Mouse (Mus musculus): ENCODE data around the gene Cnmd.

The Cnmd gene

GRCm38 (mm10) chr14:79645378-79645777 lies 16.6 kb downstream of the Cnmd start:
- no peak for DNase-seq (ENCODE audit: extremely low read depth, low read depth)

GRCm38 (mm10) chr14:79642063-79642462 lies 19.9 kb downstream of the Cnmd start:
- DNase-seq (ENCODE audit: extremely low read depth, low read depth) = no peak

- DNase-seq (ENCODE audit: extremely low read depth, low read depth) = no peak
These were observed 25.2 kb downstream of the Cnmd start for GRCm38 (mm10) chr14:79636814-79637213.

GRCm38 (mm10) chr14:79633196-79633595 lies 28.8 kb downstream of the Cnmd start:
- DNase-seq (ENCODE audit: extremely low read depth, low read depth) = no peak

GRCm38 (mm10) chr14:79632330-79632729 lies 29.6 kb downstream of the Cnmd start:
- no peak for DNase-seq (ENCODE audit: extremely low read depth, low read depth)

GRCm38 (mm10) chr14:79621143-79621542 lies 40.8 kb downstream of the Cnmd start:
- DNase-seq (ENCODE audit: extremely low read depth, low read depth) = no peak

DNA sequence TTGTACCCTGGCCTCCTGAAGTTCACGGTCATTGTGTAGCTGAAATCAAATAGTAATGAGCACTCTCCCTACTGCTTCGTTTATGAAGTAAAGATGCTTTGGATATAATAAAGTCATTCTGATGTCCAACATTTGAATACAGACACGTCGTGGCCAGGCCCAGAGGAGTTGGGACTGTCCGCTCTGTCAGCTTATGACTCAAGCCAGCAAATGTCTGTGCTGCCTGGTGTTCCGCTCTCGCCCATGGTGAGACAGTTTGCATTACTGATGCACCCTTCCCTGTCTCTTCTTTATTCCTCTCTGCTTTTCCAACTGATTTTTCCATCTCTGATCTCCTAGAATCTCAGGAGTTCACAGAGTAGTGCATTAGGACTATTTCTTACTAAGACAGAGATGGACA lies 42.2 kb downstream of the Cnmd start:
- DNase-seq (ENCODE audit: extremely low read depth, low read depth) = no peak

- no peak for DNase-seq (ENCODE audit: extremely low read depth, low read depth)
These were observed 44.7 kb downstream of the Cnmd start for GRCm38 (mm10) chr14:79617121-79617828.

GRCm38 (mm10) chr14:79608286-79608685 lies 53.7 kb downstream of the Cnmd start:
- DNase-seq (ENCODE audit: extremely low read depth, low read depth) = no peak

DNA sequence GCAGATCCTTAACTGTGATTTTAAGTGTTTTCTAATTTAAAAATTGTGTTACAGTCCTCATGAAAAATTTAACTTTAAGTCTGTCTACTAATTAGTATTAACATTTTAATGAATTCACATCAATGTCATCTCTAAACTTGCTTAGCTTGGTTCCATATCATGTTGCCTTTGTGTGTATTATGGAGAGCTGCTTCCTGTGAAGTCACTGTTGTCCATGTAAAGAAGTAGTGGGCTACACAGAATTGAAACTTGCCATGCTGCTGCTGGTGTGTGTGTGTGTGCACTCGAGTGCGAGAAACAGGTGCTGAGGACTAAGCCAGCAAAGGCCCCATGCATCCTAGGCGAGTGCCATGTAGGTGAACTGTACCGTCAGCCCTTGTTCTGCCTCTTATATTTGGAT lies 54.6 kb downstream of the Cnmd start:
- DNase-seq (ENCODE audit: extremely low read depth, low read depth) = no peak

DNA sequence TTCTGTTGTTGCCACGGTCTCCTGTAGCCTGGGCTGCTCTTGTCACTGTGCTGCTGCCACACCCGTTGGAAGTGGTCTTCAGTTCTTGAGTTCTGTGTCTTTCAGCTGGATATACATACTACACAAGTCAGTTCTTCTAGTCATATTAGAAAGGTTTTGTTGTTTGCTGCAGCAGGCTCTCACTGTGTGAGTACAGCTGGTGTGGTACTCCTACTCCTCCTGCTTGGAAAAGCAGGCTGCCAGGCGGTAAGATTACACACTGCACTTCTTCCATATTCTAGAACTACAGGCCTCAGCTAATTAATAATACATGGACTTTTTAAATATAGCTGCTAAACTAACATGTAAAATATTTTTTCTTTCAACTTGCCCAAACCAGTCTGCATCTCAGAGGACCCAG lies 55.1 kb downstream of the Cnmd start:
- no peak for DNase-seq (ENCODE audit: extremely low read depth, low read depth)

- DNase-seq (ENCODE audit: extremely low read depth, low read depth) = no peak
These were observed 55.6 kb downstream of the Cnmd start for GRCm38 (mm10) chr14:79606392-79606791.

DNA sequence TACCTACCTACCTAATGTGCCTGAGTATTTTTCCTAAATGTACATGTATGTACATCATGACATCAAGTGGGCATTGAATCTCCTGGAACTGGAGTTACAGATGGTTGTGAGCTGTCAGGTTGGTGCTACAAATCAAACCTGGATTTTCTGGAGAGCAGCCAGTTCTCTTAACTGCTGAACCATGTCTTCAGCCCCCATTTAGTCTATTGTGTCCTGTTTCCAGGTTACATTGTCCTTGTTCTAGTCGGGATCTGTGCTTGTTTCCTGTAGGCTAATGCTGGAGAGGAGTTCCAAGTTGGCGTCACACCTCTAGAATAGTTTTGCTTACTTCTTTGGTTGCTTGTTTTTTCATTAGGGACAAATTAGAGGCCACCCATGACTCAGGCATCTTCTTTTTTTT lies 56.1 kb downstream of the Cnmd start:
- no peak for DNase-seq (ENCODE audit: extremely low read depth, low read depth)

DNA sequence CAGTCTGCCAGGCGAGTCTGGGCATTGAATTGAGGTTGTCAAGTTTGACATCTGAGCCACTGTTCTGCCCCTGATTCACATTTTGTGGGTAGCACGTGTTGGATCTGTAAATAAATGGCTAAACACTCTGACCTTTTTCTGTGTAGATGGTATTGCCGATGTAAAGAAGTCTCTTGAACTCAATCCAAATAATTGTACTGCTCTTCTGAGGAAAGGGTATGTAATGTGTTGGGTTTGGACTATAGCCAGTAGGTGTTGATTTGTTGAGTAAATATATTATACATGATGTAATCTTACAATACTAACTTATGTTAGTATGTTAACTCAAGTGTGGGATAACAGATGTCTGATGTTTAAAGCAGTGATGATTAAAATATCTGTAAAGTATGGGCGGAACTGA lies 65.4 kb downstream of the Cnmd start:
- DNase-seq (ENCODE audit: extremely low read depth, low read depth) = no peak

DNA sequence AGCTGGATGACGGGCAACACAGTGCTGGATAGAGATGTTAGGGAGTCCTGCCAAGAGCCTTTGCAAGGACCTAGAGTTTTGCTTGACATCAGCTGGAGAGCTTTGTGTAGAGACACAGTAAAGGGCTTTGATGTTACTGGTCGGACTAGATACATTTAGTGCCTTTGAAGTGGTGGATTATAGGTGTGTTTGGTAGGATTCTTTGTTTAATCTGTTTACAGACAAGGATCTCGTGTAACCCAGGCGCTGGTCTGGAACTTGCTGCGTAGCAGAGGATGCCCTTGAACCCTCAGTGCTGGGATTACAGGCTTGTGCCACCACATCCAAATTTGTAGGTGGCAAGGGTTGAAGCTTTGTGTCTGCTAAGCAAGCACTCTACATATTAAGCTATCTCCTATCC lies 67.9 kb downstream of the Cnmd start:
- DNase-seq (ENCODE audit: extremely low read depth, low read depth) = no peak

GRCm38 (mm10) chr14:79591611-79592010 lies 70.4 kb downstream of the Cnmd start:
- no peak for DNase-seq (ENCODE audit: extremely low read depth, low read depth)

DNA sequence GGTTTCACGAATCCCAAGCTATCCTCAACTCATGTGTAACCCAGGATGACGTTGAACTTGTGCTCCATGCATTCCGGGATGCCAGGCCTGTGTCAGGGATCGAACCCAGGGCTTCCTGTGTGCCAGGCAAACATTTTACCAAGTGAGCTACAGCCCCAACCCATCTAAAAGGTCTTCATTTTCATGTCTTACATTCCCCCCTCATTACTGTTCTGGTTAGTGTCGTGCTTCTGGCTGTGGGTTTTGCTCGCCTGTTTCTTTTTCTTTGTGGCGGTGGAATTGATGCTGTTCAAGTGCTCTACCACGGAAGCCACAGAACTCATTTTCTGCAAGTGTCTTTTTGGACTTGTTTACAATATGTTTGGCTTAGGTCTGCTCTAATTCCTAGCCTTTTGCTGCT lies 71.1 kb downstream of the Cnmd start:
- no peak for DNase-seq (ENCODE audit: extremely low read depth, low read depth)

- peak; percentile 9 for DNase-seq (ENCODE audit: extremely low read depth, low read depth)
These were observed 72.6 kb downstream of the Cnmd start for GRCm38 (mm10) chr14:79589401-79589800.

DNA sequence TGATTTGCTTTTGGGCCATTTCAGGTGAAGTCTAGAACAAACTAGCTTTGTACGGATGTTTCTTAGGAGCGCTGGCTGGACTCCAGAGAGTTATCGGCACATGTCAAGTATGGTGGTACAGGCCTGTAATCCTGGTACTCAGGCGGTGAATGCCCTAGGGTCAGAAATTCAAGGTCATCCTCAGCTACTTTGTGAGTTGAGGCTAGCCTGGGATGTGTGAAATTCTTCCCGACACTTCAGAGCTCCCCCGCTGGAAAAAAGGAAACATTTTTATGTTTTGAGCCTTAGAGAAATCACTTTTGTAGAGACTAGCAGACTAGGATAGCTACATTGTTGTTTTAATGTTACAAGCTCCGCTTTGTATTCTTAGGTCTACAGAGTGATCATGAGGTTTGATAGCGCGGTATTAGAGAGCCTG lies 73.4 kb downstream of the Cnmd start:
- DNase-seq (ENCODE audit: extremely low read depth, low read depth) = peak; percentile 33

GRCm38 (mm10) chr14:79587852-79588229 lies 74.1 kb downstream of the Cnmd start:
- DNase-seq (ENCODE audit: extremely low read depth, low read depth) = peak; percentile 20
